Mouse (Mus musculus) midbrain, postnatal 0 days (tissue): ENCODE results near the gene Zfp879. TPM values are rescaled to one million over a fixed set of nuclear protein-coding genes. Genes with fewer than 3 reads are reported as not detected.

Source experiments
- ATAC-seq: fragments of 200-750 bp; cut with Nextera tagmentation; 2 replicates; pipeline ENCODE4 v1.8.0; 2017; ENCODE audit warnings: moderate number of reproducible peaks, mild to moderate bottlenecking, moderate TSS enrichment, moderate library complexity; ENCODE audit not compliant: low FRiP score
- DNase-seq: peaks from one replicate; pipeline ENCODE4 v3.0.0-alpha.2; 2015; ENCODE audit warnings: low spot score
- H3K27ac ChIP-seq: fragments of 300-500 bp; sonication (generic); 2 replicates; pipeline ENCODE4 v1.5.1; 2014; ENCODE audit warnings: low read depth, mild to moderate bottlenecking, low read length, mixed read lengths
- H3K27me3 ChIP-seq: fragments of 300-500 bp; sonication (generic); 2 replicates; pipeline ENCODE4 v1.6.1; 2014; ENCODE audit warnings: low read length, control low read depth, mixed read lengths; ENCODE audit not compliant: insufficient read depth
- H3K36me3 ChIP-seq: fragments of 300-500 bp; sonication (generic); 2 replicates; pipeline ENCODE4 v1.6.1; 2014; ENCODE audit warnings: low read length, control low read depth, mixed read lengths; ENCODE audit not compliant: insufficient read depth
- H3K4me1 ChIP-seq: fragments of 300-500 bp; sonication (generic); 2 replicates; pipeline ENCODE4 v1.6.1; 2014; ENCODE audit warnings: mild to moderate bottlenecking, control low read depth, antibody characterized with exemption, low read length, mixed read lengths; ENCODE audit not compliant: insufficient read depth
- H3K4me2 ChIP-seq: fragments of 300-500 bp; sonication (generic); 2 replicates; pipeline ENCODE4 v1.6.1; 2014; ENCODE audit warnings: low read depth, mild to moderate bottlenecking, low read length, mixed read lengths; ENCODE audit not compliant: poor library complexity, severe bottlenecking
- H3K4me3 ChIP-seq: fragments of 300-500 bp; sonication (generic); 2 replicates; pipeline ENCODE4 v1.5.1; 2014; ENCODE audit warnings: low read depth, mild to moderate bottlenecking, low read length, moderate library complexity
- H3K9ac ChIP-seq: fragments of 300-500 bp; sonication (generic); replicated peaks from 2 replicates; pipeline ENCODE4 v1.6.1; 2014; ENCODE audit warnings: mild to moderate bottlenecking, low read length, moderate library complexity, mixed read lengths; ENCODE audit not compliant: poor library complexity, severe bottlenecking
- H3K9me3 ChIP-seq: fragments of 300-500 bp; sonication (generic); 2 replicates; pipeline ENCODE4 v1.6.1; 2016; ENCODE audit warnings: low read length, control low read depth
- CTCF ChIP-seq: IDR thresholded peaks from 2 replicates; pipeline ENCODE4 v1.5.1; 2016; ENCODE audit warnings: antibody characterized with exemption, mild to moderate bottlenecking
- WGBS: fragments of 180-500 bp; shearing (Covaris S2); extraction: QIAGEN DNeasy Blood & Tissue Kit; methylation state at CpG from one replicate; pipeline ENCODE4 v1.1.7; 2014; 5-methylcytosine and 5-hydroxymethylcytosine counted together
- polyA plus RNA-seq: library from polyadenylated mRNA; unstranded; fragments of >200 nt; fragmentation: Nextera tagmentation; extraction: Ambion mirVana; gene quantifications from 2 replicates; pipeline ENCODE4 v1.2.1, GENCODE M21; 2015
- total RNA-seq: library from RNA; depleted of rRNA; stranded (reverse); fragments of >200 nt; gene quantifications from 2 replicates; pipeline ENCODE4 v1.2.3, GENCODE M21; 2014

The Zfp879 gene
- total and polyA plus RNA-seq, 2 experiments from 2014 or later: 1.2 to 4.1 TPM

- Histone ChIP-seq H3K4me1 (no peaks in the 10 kb centered on the region), H3K27ac (no peak overlapping the region), H3K4me3 (no peak overlapping the region), H3K36me3 (peaks cover 36% of the 10 kb centered on the region), H3K27me3 (no peaks in the 10 kb centered on the region), H3K9ac (no peak overlapping the region), H3K9me3 (peaks cover 5% of the 10 kb centered on the region), H3K4me2 (no peak overlapping the region)
- TF ChIP-seq CTCF: no peak
- WGBS: 88% methylated on average over 3 of the region's 3 CpGs
- no peak for ATAC-seq
- no peak for DNase-seq
Observed at GRCm38 (mm10) chr11:50878641-50879040, 37.3 kb upstream of the Zfp879 start.

GRCm38 (mm10) chr11:50850989-50851601 is 9.7 kb upstream of the Zfp879 start:
- no peaks in the 10 kb centered on the region for H3K36me3 ChIP-seq
- peak overlapping the region; percentile 94 for H3K4me2 ChIP-seq
- H3K4me3 ChIP-seq: peak overlapping the region; percentile 49
- H3K9me3 ChIP-seq: no peaks in the 10 kb centered on the region
- H3K9ac ChIP-seq: no peak overlapping the region; the same call in 1 of the 2 replicates
- under 1% methylated on average over 59 of the region's 72 CpGs for WGBS
- TF ChIP-seq CTCF: no peak
- H3K27me3 ChIP-seq: peaks cover 49% of the 10 kb centered on the region
- DNase-seq: no peak
- ATAC-seq: peak; percentile 23; the same call in 1 of the 2 replicates
- peaks cover 13% of the 10 kb centered on the region for H3K4me1 ChIP-seq
- no peak overlapping the region for H3K27ac ChIP-seq

GRCm38 (mm10) chr11:50850177-50850735 is 8.9 kb upstream of the Zfp879 start, which contains the start of gene Grm6:
TSS of gene Grm6 (plus strand) at chr11:50850685.
- no peaks in the 10 kb centered on the region for H3K36me3 ChIP-seq
- TF ChIP-seq CTCF: no peak
- peaks cover 49% of the 10 kb centered on the region for H3K27me3 ChIP-seq
- H3K27ac ChIP-seq: no peak within 1 kb of the TSS
- H3K4me3 ChIP-seq: peak within 1 kb of the TSS; percentile 49
- H3K9ac ChIP-seq: no peak within 1 kb of the TSS; the same call in 1 of the 2 replicates
- DNase-seq (no peak), ATAC-seq (no peak)
- H3K4me1 ChIP-seq: peaks cover 13% of the 10 kb centered on the region
- 2% methylated on average over 11 of the region's 11 CpGs for WGBS
- no peaks in the 10 kb centered on the region for H3K9me3 ChIP-seq
- H3K4me2 ChIP-seq: peak within 1 kb of the TSS; percentile 94

GRCm38 (mm10) chr11:50849310-50849709 is 8.0 kb upstream of the Zfp879 start:
- Histone ChIP-seq H3K27me3 (peaks cover 49% of the 10 kb centered on the region), H3K4me2 (no peak overlapping the region), H3K4me3 (no peak overlapping the region), H3K36me3 (no peaks in the 10 kb centered on the region), H3K4me1 (peaks cover 13% of the 10 kb centered on the region), H3K9me3 (no peaks in the 10 kb centered on the region), H3K9ac (no peak overlapping the region), H3K27ac (no peak overlapping the region)
- TF ChIP-seq CTCF: no peak
- WGBS: 9% methylated on average over 10 of the region's 10 CpGs
- no peak for DNase-seq
- ATAC-seq: no peak

GRCm38 (mm10) chr11:50848520-50849137 is 7.3 kb upstream of the Zfp879 start:
- H3K27me3 ChIP-seq: peaks cover 49% of the 10 kb centered on the region
- no peak for TF ChIP-seq CTCF

GRCm38 (mm10) chr11:50847047-50847446 is 5.7 kb upstream of the Zfp879 start:
- no peak overlapping the region for H3K9ac ChIP-seq
- H3K27me3 ChIP-seq: peaks cover 35% of the 10 kb centered on the region
- no peak overlapping the region for H3K27ac ChIP-seq
- DNase-seq (peak; percentile 34), ATAC-seq (no peak)
- H3K4me3 ChIP-seq: no peak overlapping the region
- H3K36me3 ChIP-seq: no peaks in the 10 kb centered on the region
- H3K9me3 ChIP-seq: no peaks in the 10 kb centered on the region
- peaks cover 13% of the 10 kb centered on the region for H3K4me1 ChIP-seq
- 80% methylated on average over 5 of the region's 5 CpGs for WGBS
- no peak overlapping the region for H3K4me2 ChIP-seq
- TF ChIP-seq CTCF: peak; percentile 70

More at GRCm38 (mm10) chr11:50848520-50849137, 7.3 kb upstream of the Zfp879 start:
- DNase-seq: no peak
- H3K4me1 ChIP-seq: peaks cover 13% of the 10 kb centered on the region
- H3K36me3 ChIP-seq: no peaks in the 10 kb centered on the region
- no peak overlapping the region for H3K4me2 ChIP-seq
- H3K9ac ChIP-seq: no peak overlapping the region
- ATAC-seq: no peak
- H3K27ac ChIP-seq: no peak overlapping the region
- 31% methylated on average over 3 of the region's 3 CpGs for WGBS
- no peaks in the 10 kb centered on the region for H3K9me3 ChIP-seq
- no peak overlapping the region for H3K4me3 ChIP-seq
